Mouse (Mus musculus): ENCODE measurements around the gene F12. TPM values are rescaled to one million over a fixed set of nuclear protein-coding genes. Genes with fewer than 3 reads are reported as not detected.

F12 gene
- 1.1 and 1.4 TPM in 2 replicates for polyA plus RNA-seq (2021; fragmentation: Nextera tagmentation)
- long read RNA-seq, experiment 1, partial matches to known transcripts: 2 of 8 reads
- long read RNA-seq, experiment 1, other reads (novel, unspliced or antisense): 6 of 8 reads
- long read RNA-seq, experiment 2: 0 reads

DNA sequence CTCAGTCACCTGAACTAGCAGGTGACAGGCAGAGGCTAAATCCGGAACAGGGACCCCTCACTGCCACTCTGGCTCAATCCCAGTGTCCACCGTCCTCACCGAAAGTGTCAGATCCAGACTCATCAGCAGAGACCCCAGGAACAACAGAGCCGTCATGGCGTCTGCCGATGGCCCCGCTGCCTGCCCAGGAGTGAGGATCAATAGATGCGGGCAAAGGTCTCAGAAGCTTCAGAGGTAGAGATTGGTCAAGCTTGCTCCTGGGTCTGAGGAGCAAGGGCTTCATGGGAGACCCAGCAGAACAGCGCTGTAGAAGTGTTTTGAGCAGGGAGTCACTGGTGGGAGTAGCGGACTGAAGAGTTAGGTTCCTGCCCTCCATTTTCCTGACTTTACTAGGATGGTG, at the start of gene F12:
Gene F12 (minus strand): TSS at position 181 of the 400 bp plus-strand sequence.

DNA sequence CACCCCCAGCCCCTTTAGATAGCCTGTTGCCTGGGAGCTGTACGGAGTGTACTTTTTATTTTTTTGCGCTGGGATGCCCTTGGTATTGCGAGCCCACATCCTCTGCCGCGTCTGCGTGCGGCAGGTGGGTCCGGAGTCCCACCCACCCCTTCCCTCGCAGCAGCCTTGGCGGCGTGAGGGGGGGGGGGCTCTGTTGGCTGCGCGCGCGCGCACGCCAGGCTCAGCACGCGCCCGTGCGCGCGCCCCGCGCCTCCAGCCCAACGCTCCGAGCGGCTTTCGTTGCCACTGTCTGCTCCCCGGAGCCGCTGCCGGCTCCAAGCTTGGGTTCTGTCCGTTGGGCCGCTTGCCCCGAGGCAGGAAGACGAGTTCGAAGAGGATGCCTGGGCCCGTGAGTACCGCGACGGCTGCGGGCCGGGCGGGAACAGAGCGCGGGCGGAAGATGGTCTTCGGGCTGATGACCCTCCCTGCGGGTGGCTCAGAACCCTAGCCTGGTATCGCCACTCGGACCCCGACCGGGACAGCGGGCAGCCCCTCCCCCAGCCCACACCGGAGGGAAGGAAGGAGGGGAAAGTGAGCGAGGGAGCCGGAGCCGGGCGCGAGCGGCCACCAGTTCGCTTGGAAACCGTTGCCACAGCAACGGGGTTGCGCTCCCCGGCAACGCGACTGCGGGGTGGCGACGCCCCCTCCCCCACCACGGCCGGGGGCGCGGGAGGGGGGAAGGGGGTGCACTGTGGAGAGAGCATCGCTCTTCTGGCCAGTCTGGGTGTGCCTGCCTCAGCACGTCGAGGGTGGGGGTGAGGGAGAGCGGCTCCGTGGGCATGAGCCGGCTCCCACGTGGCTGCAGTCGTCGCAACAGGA, 37.7 kb upstream of the F12 start, which contains the start of gene Prr7:
Gene Prr7 (plus strand): TSS at position 241 of the 858 bp plus-strand sequence.

DNA sequence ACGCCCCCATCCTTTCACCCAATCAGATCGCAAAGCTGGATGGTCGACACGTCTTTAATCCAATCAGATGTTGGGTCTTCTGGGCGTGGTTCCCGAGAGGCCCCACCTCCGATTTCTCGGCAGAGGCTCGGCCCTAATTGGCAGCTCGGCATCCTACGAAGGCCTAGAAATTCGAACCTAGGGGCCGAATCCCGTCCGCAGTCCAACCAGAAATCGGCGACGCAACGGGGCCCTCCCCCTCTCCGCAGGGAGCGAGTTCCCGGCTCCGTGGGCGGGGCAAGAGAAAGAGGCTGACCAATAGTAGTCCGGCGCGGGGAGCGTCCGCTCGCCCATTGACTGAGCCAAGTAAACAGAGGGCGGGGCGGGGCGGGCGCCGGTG, 18.3 kb upstream of the F12 start, which contains the start of gene Grk6:
Gene Grk6 (plus strand): TSS at position 136 of the 379 bp plus-strand sequence.

DNA sequence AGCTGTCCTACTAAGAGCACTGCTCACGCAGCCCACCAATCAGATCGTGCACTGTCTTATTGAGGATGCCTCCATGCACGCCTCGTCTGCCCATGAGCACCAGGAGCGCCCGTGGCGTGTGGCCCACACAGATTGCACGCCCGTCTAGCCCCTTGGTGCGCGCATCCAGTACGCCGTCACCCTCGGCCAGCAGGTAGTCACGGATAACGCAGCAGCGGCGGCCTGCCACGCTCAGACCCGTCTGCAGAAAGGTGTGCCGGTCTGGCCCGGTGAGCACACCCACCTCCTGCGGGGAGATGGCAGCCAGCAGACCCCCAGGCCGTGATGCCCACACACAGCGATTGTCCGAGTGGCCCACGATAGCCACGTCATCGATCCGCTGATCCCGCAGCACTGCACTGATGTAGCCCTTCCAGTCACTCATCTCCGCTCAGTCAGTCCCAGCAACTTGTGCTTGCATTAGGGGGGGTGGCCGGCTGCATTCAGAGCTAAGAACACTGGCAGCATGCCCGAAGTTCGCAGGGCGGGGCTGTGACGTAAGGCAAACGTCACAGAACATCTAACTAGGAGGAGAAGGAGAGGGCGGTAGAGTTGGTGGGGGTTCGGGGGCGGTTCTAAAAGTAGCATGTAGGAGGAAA, 11.7 kb downstream of the F12 start, which contains the start of gene Pfn3:
Gene Pfn3 (minus strand): TSS at position 490 of the 638 bp plus-strand sequence.

DNA sequence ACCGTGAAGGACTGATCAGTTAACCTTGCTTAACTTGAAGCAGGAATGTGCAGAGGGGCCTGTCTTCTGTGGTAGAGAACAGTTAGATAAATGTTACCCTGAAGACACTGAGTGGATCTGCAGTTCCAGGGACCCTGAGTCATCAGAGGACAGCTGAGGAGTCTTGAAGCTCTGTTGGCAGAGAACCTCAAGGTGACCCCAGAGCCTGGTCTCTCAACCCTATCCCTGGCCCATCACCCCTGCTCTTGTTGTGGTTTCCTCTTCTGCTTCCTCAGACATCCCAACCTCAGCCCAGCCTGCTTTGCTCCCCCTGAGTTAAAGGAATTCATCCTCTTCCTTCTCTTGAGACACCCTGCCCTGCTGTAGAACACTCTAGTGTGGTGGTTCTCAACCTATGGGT, 28.5 kb downstream of the F12 start, which contains the start of gene Slc34a1:
Gene Slc34a1 (plus strand): TSS at position 100 of the 400 bp plus-strand sequence.

DNA sequence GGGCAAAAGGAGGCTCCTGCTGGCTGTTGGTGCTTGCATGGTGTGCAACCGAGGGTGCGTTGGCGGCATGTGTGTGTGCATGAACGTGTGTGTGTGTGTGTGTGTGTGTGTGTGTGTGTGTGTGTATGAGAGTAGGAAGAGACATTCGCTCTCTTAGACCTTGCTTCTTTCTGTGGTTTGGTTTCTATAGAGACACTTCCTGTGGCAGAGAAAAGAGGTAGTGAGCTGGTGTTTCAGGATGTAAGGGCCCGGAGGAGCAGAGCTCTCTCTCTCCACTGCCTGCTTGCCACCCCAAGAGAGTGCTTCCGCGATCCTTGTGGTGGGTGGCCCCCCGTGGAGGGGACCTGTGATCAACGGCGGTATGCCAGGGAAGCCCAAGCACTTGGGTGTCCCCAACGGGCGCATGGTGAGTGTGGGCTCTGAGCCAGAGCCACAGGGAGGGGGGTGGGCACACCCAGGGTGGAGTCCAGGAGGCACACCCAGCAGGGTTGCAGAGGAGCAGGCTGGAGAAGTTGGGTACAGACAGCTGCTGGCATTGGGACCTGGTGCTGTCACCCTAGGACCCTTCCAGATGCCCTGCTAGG, 57.0 kb downstream of the F12 start, which contains the start of gene Rgs14:
Gene Rgs14 (plus strand): TSS at position 202 of the 584 bp plus-strand sequence.

Other genes with a start within 250 kb of the F12 start
- 18.4 and 28.5 TPM in 2 replicates for gene Nsd1, start 217.0 kb downstream of the F12 start, polyA plus RNA-seq (2021; fragmentation: Nextera tagmentation)
- gene Prelid1, start 106.3 kb downstream of the F12 start, polyA plus RNA-seq (2021; fragmentation: Nextera tagmentation): 214 and 221 TPM in 2 replicates
- gene Rab24, start 104.8 kb downstream of the F12 start, polyA plus RNA-seq (2021; fragmentation: Nextera tagmentation): 60.3 and 118 TPM in 2 replicates
- gene Mxd3, start 97.0 kb downstream of the F12 start, polyA plus RNA-seq (2021; fragmentation: Nextera tagmentation): 0.46 and 1.2 TPM in 2 replicates
- gene Lman2, start 64.0 kb downstream of the F12 start, polyA plus RNA-seq (2021; fragmentation: Nextera tagmentation): 26.7 and 30.5 TPM in 2 replicates
- gene Rgs14, start 57.1 kb downstream of the F12 start, polyA plus RNA-seq (2021; fragmentation: Nextera tagmentation): 36.2 and 49.3 TPM in 2 replicates
- gene Slc34a1, start 28.6 kb downstream of the F12 start, polyA plus RNA-seq (2021; fragmentation: Nextera tagmentation): 0.03 TPM in 1 of 2 replicates, not detected in the other
- gene Pfn3, start 11.6 kb downstream of the F12 start, polyA plus RNA-seq (2021; fragmentation: Nextera tagmentation): 0.63 TPM in 1 of 2 replicates, not detected in the other
- gene Grk6, start 18.3 kb upstream of the F12 start, polyA plus RNA-seq (2021; fragmentation: Nextera tagmentation): 4.7 and 16.8 TPM in 2 replicates
- 6.5 and 13.0 TPM in 2 replicates for gene Prr7, start 37.5 kb upstream of the F12 start, polyA plus RNA-seq (2021; fragmentation: Nextera tagmentation)
- 57.2 and 97.1 TPM in 2 replicates for gene Dbn1, start 61.3 kb upstream of the F12 start, polyA plus RNA-seq (2021; fragmentation: Nextera tagmentation)
- 84.5 and 89.4 TPM in 2 replicates for gene Pdlim7, start 86.9 kb upstream of the F12 start, polyA plus RNA-seq (2021; fragmentation: Nextera tagmentation)
- 0.47 and 0.59 TPM in 2 replicates for gene Dok3, start 102.5 kb upstream of the F12 start, polyA plus RNA-seq (2021; fragmentation: Nextera tagmentation)
- 33.6 and 41.6 TPM in 2 replicates for gene Ddx41, start 109.9 kb upstream of the F12 start, polyA plus RNA-seq (2021; fragmentation: Nextera tagmentation)
- gene Fam193b, start 144.3 kb upstream of the F12 start, polyA plus RNA-seq (2021; fragmentation: Nextera tagmentation): 3.7 and 5.0 TPM in 2 replicates
- 32.4 and 100.0 TPM in 2 replicates for gene Tmed9, start 146.9 kb upstream of the F12 start, polyA plus RNA-seq (2021; fragmentation: Nextera tagmentation)
- gene B4galt7, start 173.1 kb upstream of the F12 start, polyA plus RNA-seq (2021; fragmentation: Nextera tagmentation): 19.0 and 21.5 TPM in 2 replicates
- 45.3 and 52.5 TPM in 2 replicates for gene Caml, start 196.2 kb upstream of the F12 start, polyA plus RNA-seq (2021; fragmentation: Nextera tagmentation)
- 10.5 and 14.8 TPM in 2 replicates for gene Ddx46, start 208.2 kb upstream of the F12 start, polyA plus RNA-seq (2021; fragmentation: Nextera tagmentation)

All from left cerebral cortex, adult 6 months (tissue).